Mouse (Mus musculus): ENCODE measurements around the gene Zc3h10. TPM values are rescaled to one million over a fixed set of nuclear protein-coding genes. Genes with fewer than 3 reads are reported as not detected.

The Zc3h10 gene
- polyA plus RNA-seq, 1 experiment from 2014 or later: 19.9 TPM

Other genes starting within 250 kb of the Zc3h10 start
- gene Il23a, start 249.0 kb downstream of the Zc3h10 start, polyA plus RNA-seq (2016; fragmentation: Nextera tagmentation; extraction: Ambion mirVana): not detected in 2 replicates
- 42.5 and 43.7 TPM in 2 replicates for gene Pan2, start 244.4 kb downstream of the Zc3h10 start, polyA plus RNA-seq (2016; fragmentation: Nextera tagmentation; extraction: Ambion mirVana)
- gene Cnpy2, start 225.3 kb downstream of the Zc3h10 start, polyA plus RNA-seq (2016; fragmentation: Nextera tagmentation; extraction: Ambion mirVana): 252 and 259 TPM in 2 replicates
- gene Cs, start 210.0 kb downstream of the Zc3h10 start, polyA plus RNA-seq (2016; fragmentation: Nextera tagmentation; extraction: Ambion mirVana): 231 and 232 TPM in 2 replicates
- gene Coq10a, start 178.8 kb downstream of the Zc3h10 start, polyA plus RNA-seq (2016; fragmentation: Nextera tagmentation; extraction: Ambion mirVana): 14.5 and 21.6 TPM in 2 replicates
- 9.6 and 10.3 TPM in 2 replicates for gene Ankrd52, start 170.7 kb downstream of the Zc3h10 start, polyA plus RNA-seq (2016; fragmentation: Nextera tagmentation; extraction: Ambion mirVana)
- gene Slc39a5, start 146.5 kb downstream of the Zc3h10 start, polyA plus RNA-seq (2016; fragmentation: Nextera tagmentation; extraction: Ambion mirVana): 0.55 TPM in 1 of 2 replicates, not detected in the other
- gene Nabp2, start 136.3 kb downstream of the Zc3h10 start, polyA plus RNA-seq (2016; fragmentation: Nextera tagmentation; extraction: Ambion mirVana): 144 and 147 TPM in 2 replicates
- gene Rnf41, start 136.1 kb downstream of the Zc3h10 start, polyA plus RNA-seq (2016; fragmentation: Nextera tagmentation; extraction: Ambion mirVana): 46.7 and 48.0 TPM in 2 replicates
- gene Smarcc2, start 88.5 kb downstream of the Zc3h10 start, polyA plus RNA-seq (2016; fragmentation: Nextera tagmentation; extraction: Ambion mirVana): 72.2 and 106 TPM in 2 replicates
- gene Myl6, start 53.6 kb downstream of the Zc3h10 start, polyA plus RNA-seq (2016; fragmentation: Nextera tagmentation; extraction: Ambion mirVana): 866 and 958 TPM in 2 replicates
- 2.8 TPM in 2 replicates for gene Myl6b, start 49.1 kb downstream of the Zc3h10 start, polyA plus RNA-seq (2016; fragmentation: Nextera tagmentation; extraction: Ambion mirVana)
- 20.2 and 22.0 TPM in 2 replicates for gene Esyt1, start 21.9 kb downstream of the Zc3h10 start, polyA plus RNA-seq (2016; fragmentation: Nextera tagmentation; extraction: Ambion mirVana)
- 2,868 and 3,332 TPM in 2 replicates for gene Rpl41, start 1.5 kb upstream of the Zc3h10 start, polyA plus RNA-seq (2016; fragmentation: Nextera tagmentation; extraction: Ambion mirVana)
- gene Pa2g4, start 18.2 kb upstream of the Zc3h10 start, polyA plus RNA-seq (2016; fragmentation: Nextera tagmentation; extraction: Ambion mirVana): 205 and 257 TPM in 2 replicates
- 5.0 and 13.5 TPM in 2 replicates for gene Erbb3, start 41.9 kb upstream of the Zc3h10 start, polyA plus RNA-seq (2016; fragmentation: Nextera tagmentation; extraction: Ambion mirVana)
- 472 and 519 TPM in 2 replicates for gene Rps26, start 79.0 kb upstream of the Zc3h10 start, polyA plus RNA-seq (2016; fragmentation: Nextera tagmentation; extraction: Ambion mirVana)
- gene Ikzf4, start 98.2 kb upstream of the Zc3h10 start, polyA plus RNA-seq (2016; fragmentation: Nextera tagmentation; extraction: Ambion mirVana): 2.6 and 3.5 TPM in 2 replicates
- 11.1 and 14.6 TPM in 2 replicates for gene Suox, start 126.3 kb upstream of the Zc3h10 start, polyA plus RNA-seq (2016; fragmentation: Nextera tagmentation; extraction: Ambion mirVana)
- gene Rab5b, start 148.5 kb upstream of the Zc3h10 start, polyA plus RNA-seq (2016; fragmentation: Nextera tagmentation; extraction: Ambion mirVana): 73.5 and 86.0 TPM in 2 replicates
- gene Pmel, start 156.4 kb upstream of the Zc3h10 start, polyA plus RNA-seq (2016; fragmentation: Nextera tagmentation; extraction: Ambion mirVana): 7.1 and 7.3 TPM in 2 replicates
- gene Cdk2, start 157.3 kb upstream of the Zc3h10 start, polyA plus RNA-seq (2016; fragmentation: Nextera tagmentation; extraction: Ambion mirVana): 91.0 and 109 TPM in 2 replicates
- gene Dgka, start 197.1 kb upstream of the Zc3h10 start, polyA plus RNA-seq (2016; fragmentation: Nextera tagmentation; extraction: Ambion mirVana): 4.1 and 4.4 TPM in 2 replicates
- 54.7 and 62.2 TPM in 2 replicates for gene Pym1, start 200.1 kb upstream of the Zc3h10 start, polyA plus RNA-seq (2016; fragmentation: Nextera tagmentation; extraction: Ambion mirVana)
- gene Mmp19, start 243.1 kb upstream of the Zc3h10 start, polyA plus RNA-seq (2016; fragmentation: Nextera tagmentation; extraction: Ambion mirVana): 0.36 and 0.39 TPM in 2 replicates